Mouse (Mus musculus): Measurements from ENCODE around the gene Dhrs1.

Dhrs1 gene

GRCm38 (mm10) chr14:55745180-55745860, at the start of gene Dhrs1, which contains the start of gene Nop9:
TSS of gene Dhrs1 (minus strand) at chr14:55745690.
TSS of gene Nop9 (plus strand) at chr14:55745693.
- DNase-seq (ENCODE audit: low spot score in 2 of 2), result peak; percentile 61 to 73

- DNase-seq (ENCODE audit: low spot score in 2 of 2), result peak in 1 of 2 experiments; percentile 1
These were observed 48.5 kb upstream of the Dhrs1 start for GRCm38 (mm10) chr14:55793946-55794345.

- no peak for DNase-seq (ENCODE audit: low spot score in 2 of 2)
These were observed 48.0 kb upstream of the Dhrs1 start for GRCm38 (mm10) chr14:55793461-55793860.

- DNase-seq (ENCODE audit: low spot score in 2 of 2), result peak in 1 of 2 experiments; percentile 4
These were observed 43.0 kb upstream of the Dhrs1 start, which contains the start of gene Ripk3 for GRCm38 (mm10) chr14:55788256-55789050. TSS of gene Ripk3 (minus strand) at chr14:55788865.

GRCm38 (mm10) chr14:55787731-55788130, 42.2 kb upstream of the Dhrs1 start:
- DNase-seq (ENCODE audit: low spot score in 2 of 2), result peak in 1 of 2 experiments; percentile 1

GRCm38 (mm10) chr14:55785195-55785594, 39.7 kb upstream of the Dhrs1 start:
- DNase-seq (ENCODE audit: low spot score in 2 of 2), result peak in 1 of 2 experiments; percentile 2

- DNase-seq (ENCODE audit: low spot score in 2 of 2), result peak in 1 of 2 experiments; percentile 2
These were observed 38.4 kb upstream of the Dhrs1 start, which contains the start of gene Adcy4 for GRCm38 (mm10) chr14:55783958-55784235. TSS of gene Adcy4 (minus strand) at chr14:55784095.

- peak in 1 of 2 experiments; percentile 2 for DNase-seq (ENCODE audit: low spot score in 2 of 2)
These were observed 37.9 kb upstream of the Dhrs1 start for GRCm38 (mm10) chr14:55783171-55783957.

- DNase-seq (ENCODE audit: low spot score in 2 of 2), result peak in 1 of 2 experiments; percentile 0
These were observed 37.0 kb upstream of the Dhrs1 start for GRCm38 (mm10) chr14:55782361-55782960.

- peak in 1 of 2 experiments; percentile 26 for DNase-seq (ENCODE audit: low spot score in 2 of 2)
These were observed 35.8 kb upstream of the Dhrs1 start for GRCm38 (mm10) chr14:55781310-55781709.

GRCm38 (mm10) chr14:55780736-55781135, 35.2 kb upstream of the Dhrs1 start:
- peak in 1 of 2 experiments; percentile 3 for DNase-seq (ENCODE audit: low spot score in 2 of 2)

GRCm38 (mm10) chr14:55779656-55780055, 34.2 kb upstream of the Dhrs1 start:
- no peak for DNase-seq (ENCODE audit: low spot score in 2 of 2)

GRCm38 (mm10) chr14:55778686-55779085, 33.2 kb upstream of the Dhrs1 start:
- DNase-seq (ENCODE audit: low spot score in 2 of 2), result no peak

- DNase-seq (ENCODE audit: low spot score in 2 of 2), result no peak
These were observed 32.3 kb upstream of the Dhrs1 start for GRCm38 (mm10) chr14:55777806-55778205.

GRCm38 (mm10) chr14:55777176-55777575, 31.7 kb upstream of the Dhrs1 start:
- no peak for DNase-seq (ENCODE audit: low spot score in 2 of 2)

GRCm38 (mm10) chr14:55776711-55777110, 31.2 kb upstream of the Dhrs1 start:
- no peak for DNase-seq (ENCODE audit: low spot score in 2 of 2)

GRCm38 (mm10) chr14:55769087-55769703, 23.7 kb upstream of the Dhrs1 start:
- no peak for DNase-seq (ENCODE audit: low spot score in 2 of 2)

GRCm38 (mm10) chr14:55768555-55768954, 23.1 kb upstream of the Dhrs1 start:
- no peak for DNase-seq (ENCODE audit: low spot score in 2 of 2)

GRCm38 (mm10) chr14:55767519-55768414, 22.3 kb upstream of the Dhrs1 start:
- DNase-seq (ENCODE audit: low spot score in 2 of 2), result no peak

- no peak for DNase-seq (ENCODE audit: low spot score in 2 of 2)
These were observed 20.2 kb upstream of the Dhrs1 start, which contains the start of gene Ltb4r1 for GRCm38 (mm10) chr14:55765696-55766095. TSS of gene Ltb4r1 (plus strand) at chr14:55765962.
